ENCODE assay signal across 8 mouse cellular contexts in genomic region chr11:29885160-29885559, GRCm38 (mm10). TPM values are rescaled to one million over a fixed set of nuclear protein-coding genes. Genes with fewer than 3 reads are reported as not detected.
DNase-seq lines count a peak whose midpoint lies in the region; ATAC-seq and TF ChIP-seq lines count a peak whose summit lies in the region.

No protein-coding gene starts in this region.

- ATAC-seq in embryonic facial prominence, embryonic 14.5 days (ENCODE audit: low read depth) = peak; percentile 78
- ATAC-seq in liver, embryonic 14.5 days (ENCODE audit: insufficient read depth) = peak; percentile 33; the same call in 1 of the 2 replicates
- peak; percentile 91 for ATAC-seq in neural tube, embryonic 14.5 days (ENCODE audit: low read depth)

- H3K4me3 ChIP-seq in E14TG2a.4 (replicated peaks; ENCODE audit: low read length) = no peak overlapping the region
- no peak overlapping the region for H3K4me3 ChIP-seq in embryonic facial prominence, embryonic 14.5 days (ENCODE audit: low read depth, low read length)
- H3K4me3 ChIP-seq in liver, embryonic 14.5 days (ENCODE audit: insufficient read depth in 1 of 2, low read depth in 2 of 2, low read length in 2 of 2) = no peak overlapping the region
- H3K4me3 ChIP-seq in neural tube, embryonic 14.5 days (ENCODE audit: low read depth, low read length) = no peak overlapping the region

- TF ChIP-seq CTCF in E14TG2a.4 (conservative IDR thresholded peaks at IDR 0.05; ENCODE audit: low read length) = peak; percentile 63
- peak; percentile 66 for TF ChIP-seq CTCF in liver, embryonic 14.5 days (IDR thresholded peaks at IDR 0.05; ENCODE audit: low read depth)

- H3K27ac ChIP-seq in embryonic facial prominence, embryonic 14.5 days (replicated peaks; ENCODE audit: low read depth, low read length) = no peak overlapping the region
- H3K27ac ChIP-seq in liver, embryonic 14.5 days = no peak overlapping the region
- no peak overlapping the region for H3K27ac ChIP-seq in neural tube, embryonic 14.5 days (ENCODE audit: low read depth, low read length)

- intact Hi-C loops in heart, postnatal 14 days (cut with DNase I) = loop anchor here (2.0 kb wide), 1 partner anchor 616 kb away; no protein-coding TSS in a partner anchor

- 0% methylated on average over 1 of the region's 1 CpGs for WGBS in embryonic facial prominence, embryonic 14.5 days
- WGBS in liver, embryonic 14.5 days (ENCODE audit: insufficient replicate concordance) = 4% methylated on average over 1 of the region's 1 CpGs
- 5% methylated on average over 1 of the region's 1 CpGs for WGBS in neural tube, embryonic 14.5 days

- peaks cover 9% of the 10 kb centered on the region for H3K4me1 ChIP-seq in E14TG2a.4 (replicated peaks; ENCODE audit: low read depth, low read length)
- no peaks in the 10 kb centered on the region for H3K4me1 ChIP-seq in embryonic facial prominence, embryonic 14.5 days (ENCODE audit: control insufficient read depth, insufficient read depth, low read length)
- H3K4me1 ChIP-seq in liver, embryonic 14.5 days (replicated peaks; ENCODE audit: control insufficient read depth in 2 of 2, insufficient read depth in 2 of 2, low read length in 1 of 2) = no peaks in the 10 kb centered on the region
- no peaks in the 10 kb centered on the region for H3K4me1 ChIP-seq in neural tube, embryonic 14.5 days (ENCODE audit: control insufficient read depth, insufficient read depth, low read length)

- no peaks in the 10 kb centered on the region for H3K36me3 ChIP-seq in E14TG2a.4 (ENCODE audit: insufficient read depth, low read length)
- H3K36me3 ChIP-seq in embryonic facial prominence, embryonic 14.5 days (ENCODE audit: control insufficient read depth, insufficient read depth, low read length) = no peaks in the 10 kb centered on the region
- H3K36me3 ChIP-seq in liver, embryonic 14.5 days (replicated peaks; ENCODE audit: control insufficient read depth, insufficient read depth, low read depth) = no peaks in the 10 kb centered on the region
- H3K36me3 ChIP-seq in neural tube, embryonic 14.5 days (ENCODE audit: control insufficient read depth, insufficient read depth, low read length) = no peaks in the 10 kb centered on the region

- no peak overlapping the region for H3K9ac ChIP-seq in embryonic facial prominence, embryonic 14.5 days (ENCODE audit: low read depth, low read length)
- no peak overlapping the region for H3K9ac ChIP-seq in liver, embryonic 14.5 days (replicated peaks)
- no peak overlapping the region for H3K9ac ChIP-seq in neural tube, embryonic 14.5 days (replicated peaks; ENCODE audit: low read depth, low read length)

- 0 out of 2 replicates have a peak, but pooled peaks cover 4% of the 10 kb centered on the region for H3K9me3 ChIP-seq in E14TG2a.4 (ENCODE audit: low read length)
- no peaks in the 10 kb centered on the region for H3K9me3 ChIP-seq in embryonic facial prominence, embryonic 14.5 days (ENCODE audit: control insufficient read depth, low read length)
- no peaks in the 10 kb centered on the region for H3K9me3 ChIP-seq in liver, embryonic 14.5 days (ENCODE audit: control insufficient read depth, low read length)
- H3K9me3 ChIP-seq in neural tube, embryonic 14.5 days (ENCODE audit: control insufficient read depth, low read length) = no peaks in the 10 kb centered on the region

- no peak overlapping the region for H3K4me2 ChIP-seq in embryonic facial prominence, embryonic 14.5 days (ENCODE audit: low read depth, low read length)
- H3K4me2 ChIP-seq in liver, embryonic 14.5 days (ENCODE audit: low read depth) = no peak overlapping the region
- no peak overlapping the region for H3K4me2 ChIP-seq in neural tube, embryonic 14.5 days (ENCODE audit: low read depth, low read length)

- H3K27me3 ChIP-seq in E14TG2a.4 (ENCODE audit: insufficient read depth, low read length) = no peaks in the 10 kb centered on the region
- no peaks in the 10 kb centered on the region for H3K27me3 ChIP-seq in embryonic facial prominence, embryonic 14.5 days (replicated peaks; ENCODE audit: control insufficient read depth, insufficient read depth, low read length)
- H3K27me3 ChIP-seq in liver, embryonic 14.5 days (ENCODE audit: control insufficient read depth, insufficient read depth, low read length) = no peaks in the 10 kb centered on the region
- H3K27me3 ChIP-seq in neural tube, embryonic 14.5 days (ENCODE audit: control insufficient read depth, insufficient read depth, low read length) = no peaks in the 10 kb centered on the region

- DNase-seq in adrenal gland, postnatal 10 days = peak; percentile 75
- peak; percentile 76 for DNase-seq in embryonic facial prominence, embryonic 14.5 days (ENCODE audit: low spot score)
- DNase-seq in heart, postnatal 14 days = peak; percentile 51 to 73
- peak; percentile 63 to 68 for DNase-seq in kidney, postnatal 4 days
- DNase-seq in liver, embryonic 14.5 days (ENCODE audit: low read depth in 3 of 3, low spot score in 3 of 3) = peak; percentile 17 to 26 (median 17)
- DNase-seq in thymus, postnatal 4 days = peak; percentile 57

- no peak for TF ChIP-seq EP300 in liver, embryonic 14.5 days (IDR thresholded peaks at IDR 0.05; ENCODE audit: low read depth)

RNA-seq across cellular contexts. Expression of gene 4931440F15Rik, which starts 59.7 kb away (rescaled TPM):
- under 1 TPM; 0.48 to 0.64 TPM for total RNA-seq in adrenal gland, postnatal 10 days (2021)
- polyA plus RNA-seq in embryonic facial prominence, embryonic 14.5 days (2014; fragmentation: Nextera tagmentation; extraction: Ambion mirVana) = 0.16 and 0.39 TPM in 2 replicates
- 1 to 10 TPM; 1.2 to 1.8 TPM for total RNA-seq in heart, postnatal 14 days (2021)
- 0.13 and 0.14 TPM in 2 replicates for polyA plus RNA-seq in liver, embryonic 14.5 days (2012; rRNA removed)
- 0.20 and 0.25 TPM in 2 replicates for polyA plus RNA-seq in liver, embryonic 14.5 days (2014; fragmentation: Nextera tagmentation; extraction: Ambion mirVana)
- polyA plus RNA-seq in neural tube, embryonic 14.5 days (2014; fragmentation: Nextera tagmentation; extraction: Ambion mirVana) = 0.73 and 1.3 TPM in 2 replicates

Comparison
In these comparisons a context has a peak if more than half of its experiments do, and no peak if none do; other contexts are left out.
1. DNase-seq: peak in every context shown above with its lines; median percentile 76 in embryonic facial prominence, embryonic 14.5 days; 75 in adrenal gland, postnatal 10 days; 66 in kidney, postnatal 4 days; 62 in heart, postnatal 14 days; 57 in thymus, postnatal 4 days; 17 in liver, embryonic 14.5 days.
2. ATAC-seq: peak in every context shown above with its lines; median percentile 91 in neural tube, embryonic 14.5 days; 78 in embryonic facial prominence, embryonic 14.5 days; 33 in liver, embryonic 14.5 days.